Mouse (Mus musculus) MEL (cell line): Measurements from ENCODE around the gene Cfap44. TPM values are rescaled to one million over a fixed set of nuclear protein-coding genes. Genes with fewer than 3 reads are reported as not detected.

Source experiments
- DNase-seq: peaks from one replicate; pipeline ENCODE4 v3.0.0; 2011; ENCODE audit warnings: low read depth, low spot score
- H3K27ac ChIP-seq: 2 replicates; pipeline ENCODE4 v1.5.1; 2012; ENCODE audit warnings: low read depth, mild to moderate bottlenecking, control low read depth, low read length, moderate library complexity; ENCODE audit not compliant: control insufficient read depth
- H3K27me3 ChIP-seq, 2 experiments: fragments of 150-350 bp in 1 of 2; sonication (generic) in 1 of 2; 2 replicates each; pipeline ENCODE4 v1.6.1; 2012; ENCODE audit warnings: low read length in 2 of 2, mild to moderate bottlenecking in 2 of 2, improper control_type of control experiment in 1 of 2, moderate library complexity in 1 of 2; ENCODE audit not compliant: insufficient read depth in 2 of 2, control insufficient read depth in 1 of 2
- H3K36me3 ChIP-seq, 2 experiments: 2 replicates each; pipeline ENCODE4 v1.6.1; 2012 to 2014; ENCODE audit warnings: low read length in 2 of 2, improper control_type of control experiment in 1 of 2, inconsistent platforms in 1 of 2, mild to moderate bottlenecking in 1 of 2; ENCODE audit not compliant: insufficient read depth in 2 of 2, control insufficient read depth in 1 of 2
- H3K4me1 ChIP-seq, 2 experiments: fragments of 150-350 bp in 1 of 2; sonication (generic) in 1 of 2; 2 replicates each; pipeline ENCODE4 v1.6.1; 2012; ENCODE audit warnings: low read length in 2 of 2, improper control_type of control experiment in 1 of 2, mild to moderate bottlenecking in 1 of 2; ENCODE audit not compliant: insufficient read depth in 2 of 2, control insufficient read depth in 1 of 2
- H3K4me3 ChIP-seq, 2 experiments: fragments of 150-350 bp in 1 of 2; sonication (generic) in 1 of 2; 2 replicates each; pipeline ENCODE4 v1.5.1; 2012; ENCODE audit warnings: low read depth in 2 of 2, low read length in 2 of 2, mild to moderate bottlenecking in 2 of 2, moderate library complexity in 2 of 2, control low read depth in 1 of 2, improper control_type of control experiment in 1 of 2; ENCODE audit not compliant: control insufficient read depth in 1 of 2, insufficient read depth in 1 of 2
- H3K79me2 ChIP-seq: 2 replicates; pipeline ENCODE4 v1.6.1; 2012; ENCODE audit warnings: mild to moderate bottlenecking, low read length, moderate library complexity; ENCODE audit not compliant: control insufficient read depth, poor library complexity, insufficient read depth
- H3K9ac ChIP-seq: 2 replicates; pipeline ENCODE4 v1.6.1; 2012; ENCODE audit warnings: low read depth, mild to moderate bottlenecking, control low read depth, low read length, moderate library complexity; ENCODE audit not compliant: control insufficient read depth, poor library complexity, severe bottlenecking
- H3K9me3 ChIP-seq: fragments of 150-350 bp; sonication (generic); replicated peaks from 2 replicates; pipeline ENCODE4 v1.6.1; 2012; ENCODE audit warnings: mild to moderate bottlenecking, low read length, improper control_type of control experiment, moderate library complexity; ENCODE audit not compliant: insufficient read depth
- E2F4 ChIP-seq: IDR thresholded peaks from 2 replicates; pipeline ENCODE4 v1.6.1; 2011; ENCODE audit warnings: low read depth, low read length, improper control_type of control experiment, borderline replicate concordance
- EP300 ChIP-seq, 2 experiments: IDR thresholded peaks; 2 replicates each; pipeline ENCODE4 v1.6.1; 2011; ENCODE audit warnings: improper control_type of control experiment in 2 of 2, low read length in 2 of 2, low read depth in 1 of 2, mild to moderate bottlenecking in 1 of 2
- MYC ChIP-seq: IDR thresholded peaks from 2 replicates; pipeline ENCODE4 v1.6.1; 2011; ENCODE audit warnings: low read depth, mild to moderate bottlenecking, low read length, improper control_type of control experiment, moderate library complexity
- NELFE ChIP-seq: IDR thresholded peaks from 2 replicates; pipeline ENCODE4 v1.6.1; 2011; ENCODE audit warnings: low read depth, low read length, improper control_type of control experiment
- NRF1 ChIP-seq: IDR thresholded peaks from 2 replicates; pipeline ENCODE4 v1.6.1; 2014; ENCODE audit warnings: low read depth, mild to moderate bottlenecking, inconsistent platforms, low read length, improper control_type of control experiment, moderate library complexity; ENCODE audit not compliant: poor library complexity, insufficient read depth, severe bottlenecking
- POLR2A ChIP-seq, 2 experiments: IDR thresholded peaks; 2 replicates each; pipeline ENCODE4 v1.6.1; 2011 to 2012; ENCODE audit warnings: low read length in 2 of 2, mild to moderate bottlenecking in 2 of 2, control low read depth in 1 of 2, improper control_type of control experiment in 1 of 2, low read depth in 1 of 2, moderate library complexity in 1 of 2; ENCODE audit not compliant: control insufficient read depth in 1 of 2, insufficient read depth in 1 of 2, poor library complexity in 1 of 2
- SMC3 ChIP-seq: IDR thresholded peaks from 2 replicates; pipeline ENCODE4 v1.6.1; 2011; ENCODE audit warnings: low read depth, low read length, improper control_type of control experiment
- TCF12 ChIP-seq: IDR thresholded peaks from 2 replicates; pipeline ENCODE4 v1.6.1; 2014; ENCODE audit warnings: low read depth, mild to moderate bottlenecking, inconsistent platforms, low read length, improper control_type of control experiment, moderate library complexity
- UBTF ChIP-seq: IDR thresholded peaks from 2 replicates; pipeline ENCODE4 v1.6.1; 2012; ENCODE audit warnings: low read depth, mild to moderate bottlenecking, inconsistent platforms, low read length, improper control_type of control experiment, moderate library complexity, borderline replicate concordance; ENCODE audit not compliant: insufficient read depth
- ZC3H11A ChIP-seq: IDR thresholded peaks from 2 replicates; pipeline ENCODE4 v1.6.1; 2012; ENCODE audit warnings: low read depth, mild to moderate bottlenecking, inconsistent platforms, low read length, improper control_type of control experiment
- ZNF384 ChIP-seq: IDR thresholded peaks from 2 replicates; pipeline ENCODE4 v1.6.1; 2012; ENCODE audit warnings: low read depth, mild to moderate bottlenecking, inconsistent platforms, low read length, improper control_type of control experiment
- polyA plus RNA-seq, 2 experiments: library from polyadenylated mRNA; stranded (reverse) in 1 of 2; unstranded in 1 of 2; fragments of >175 nt in 1 of 2; fragments of >200 nt in 1 of 2; gene quantifications; 2 replicates each; pipeline versions ENCODE4 v1.2.1 to v1.2.4; 2012; ENCODE audit warnings: low replicate concordance in 2 of 2, low read depth in 1 of 2; ENCODE audit not compliant: insufficient read length in 2 of 2, insufficient read depth in 1 of 2, missing spikeins in 1 of 2
- total RNA-seq: library from RNA; depleted of rRNA; stranded (reverse); fragments of 300-350 nt; gene quantifications from 2 replicates; pipeline ENCODE4 v1.2.3, GENCODE M21; 2012

Cfap44 gene
- total and polyA plus RNA-seq, 3 experiments: not detected

GRCm38 (mm10) chr16:44487194-44487593 lies 92.6 kb downstream of the Cfap44 start:
- H3K4me1 ChIP-seq: no peaks in the 10 kb centered on the region
- DNase-seq: no peak
- H3K4me3 ChIP-seq: no peak overlapping the region
- H3K9ac ChIP-seq: no peak overlapping the region
- H3K36me3 ChIP-seq: no peaks in the 10 kb centered on the region
- H3K9me3 ChIP-seq: no peaks in the 10 kb centered on the region
- no peak for TF ChIP-seq ZC3H11A
- TF ChIP-seq UBTF: no peak
- no peak for TF ChIP-seq TCF12
- no peak for TF ChIP-seq NELFE
- H3K79me2 ChIP-seq: no peaks in the 10 kb centered on the region
- no peaks in the 10 kb centered on the region for H3K27me3 ChIP-seq
- no peak overlapping the region for H3K27ac ChIP-seq

- no peaks in the 10 kb centered on the region for H3K79me2 ChIP-seq
- H3K27ac ChIP-seq: no peak overlapping the region
- no peak overlapping the region for H3K9ac ChIP-seq
- H3K36me3 ChIP-seq: no peaks in the 10 kb centered on the region
- DNase-seq: no peak
- no peak overlapping the region for H3K4me3 ChIP-seq
- no peak for TF ChIP-seq MYC
- TF ChIP-seq NRF1: no peak
- TF ChIP-seq POLR2A (IDR thresholded peaks at IDR 0.05; ENCODE audit: control insufficient read depth in 1 of 2, insufficient read depth in 1 of 2, low read depth in 1 of 2, low read length in 2 of 2, poor library complexity in 1 of 2): no peak
- TF ChIP-seq SMC3: no peak
- TF ChIP-seq ZNF384: no peak
- H3K27me3 ChIP-seq: no peaks in the 10 kb centered on the region; a peak in 1 of 4 replicates
- H3K4me1 ChIP-seq: no peaks in the 10 kb centered on the region
- no peaks in the 10 kb centered on the region for H3K9me3 ChIP-seq
Observed at GRCm38 (mm10) chr16:44491051-44491450, 96.5 kb downstream of the Cfap44 start.

- H3K9ac ChIP-seq: no peak overlapping the region
- no peaks in the 10 kb centered on the region for H3K9me3 ChIP-seq
- H3K4me1 ChIP-seq: no peaks in the 10 kb centered on the region
- no peak for DNase-seq
- no peaks in the 10 kb centered on the region for H3K36me3 ChIP-seq
- H3K27me3 ChIP-seq: no peaks in the 10 kb centered on the region; a peak in 1 of 4 replicates
- no peak overlapping the region for H3K27ac ChIP-seq
- H3K79me2 ChIP-seq: no peaks in the 10 kb centered on the region
- H3K4me3 ChIP-seq: no peak overlapping the region
- TF ChIP-seq EP300 (IDR thresholded peaks at IDR 0.05; ENCODE audit: low read depth in 1 of 2, low read length in 2 of 2) (no peak), E2F4 (no peak)
Observed at GRCm38 (mm10) chr16:44492151-44492550, 97.6 kb downstream of the Cfap44 start.
